Mouse (Mus musculus): ENCODE results near the gene Wdr5.
A peak's percentile ranks its signal among the peaks of the same experiment; 100 is the strongest.

Wdr5 gene

DNA sequence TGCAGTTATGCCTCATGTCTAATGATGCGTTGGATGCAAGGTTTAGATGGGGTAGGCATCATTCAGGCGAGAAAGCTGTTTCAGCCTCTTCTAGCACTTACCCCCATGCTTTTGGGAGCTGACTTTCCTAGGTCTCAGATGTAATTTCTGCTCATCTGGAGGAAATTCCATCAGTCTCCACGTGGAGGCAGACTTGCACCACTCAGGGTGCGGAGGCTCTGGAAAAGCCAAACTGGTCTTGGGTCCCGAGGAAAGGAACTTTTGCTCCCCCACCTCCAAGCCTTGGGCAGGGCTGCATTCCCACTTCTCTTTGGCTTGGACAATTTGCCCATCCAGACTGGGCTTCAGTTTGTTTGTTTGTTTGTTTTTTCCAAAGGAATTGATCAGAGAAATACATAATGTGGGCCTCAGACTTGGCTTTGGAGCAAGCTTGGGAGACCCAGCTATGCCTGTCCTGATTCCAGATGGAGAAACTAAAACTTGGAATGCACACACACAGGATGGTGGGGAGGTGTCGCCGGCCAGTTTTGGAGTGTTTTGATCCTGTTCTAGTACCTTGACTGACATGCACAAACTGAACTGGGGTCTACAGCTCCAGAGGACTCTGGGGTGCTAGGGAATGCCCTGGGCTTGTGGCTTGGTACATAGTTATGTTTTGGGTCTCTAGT, 37.8 kb downstream of the Wdr5 start:
- DNase-seq: no peak

DNA sequence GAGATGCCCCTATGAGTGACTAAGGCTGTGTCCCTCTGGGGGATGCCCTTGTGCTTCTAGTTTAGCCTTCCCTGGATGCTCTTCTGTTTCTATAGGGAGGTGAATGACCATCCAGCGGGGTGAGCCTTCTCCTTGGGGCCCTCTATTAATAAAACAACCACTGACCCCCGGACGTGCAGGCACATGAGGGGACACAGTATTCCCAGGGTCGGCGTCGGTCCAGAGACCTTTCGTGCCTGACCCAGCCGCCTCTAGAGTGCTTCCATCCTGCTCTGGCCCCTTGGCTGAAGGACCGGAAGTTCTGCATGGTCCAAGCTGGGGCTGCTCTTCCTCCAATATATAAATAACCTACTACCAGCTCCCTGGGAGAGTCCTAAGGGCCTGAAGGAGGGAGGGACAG, 39.4 kb downstream of the Wdr5 start:
- DNase-seq: no peak

DNA sequence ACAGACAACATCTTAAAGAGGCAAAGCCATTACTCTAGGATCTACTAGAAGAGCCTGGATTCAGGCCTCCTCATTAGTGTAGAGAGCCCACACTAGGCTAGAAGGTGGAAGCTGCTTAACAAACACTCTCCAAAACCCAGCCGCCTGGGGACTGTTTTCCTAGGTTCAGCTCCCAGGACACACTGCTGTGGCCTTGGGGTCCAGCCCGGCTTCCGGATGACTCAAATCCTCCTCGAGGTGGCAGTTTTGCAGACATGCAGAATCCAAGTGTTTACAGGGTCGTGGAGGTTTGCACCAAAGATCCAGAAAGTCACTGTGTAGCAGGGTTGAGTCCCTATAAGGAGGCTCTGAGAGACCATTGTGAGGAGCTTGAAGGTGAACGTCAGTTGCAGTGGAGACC, 42.0 kb downstream of the Wdr5 start:
- no peak for DNase-seq

DNA sequence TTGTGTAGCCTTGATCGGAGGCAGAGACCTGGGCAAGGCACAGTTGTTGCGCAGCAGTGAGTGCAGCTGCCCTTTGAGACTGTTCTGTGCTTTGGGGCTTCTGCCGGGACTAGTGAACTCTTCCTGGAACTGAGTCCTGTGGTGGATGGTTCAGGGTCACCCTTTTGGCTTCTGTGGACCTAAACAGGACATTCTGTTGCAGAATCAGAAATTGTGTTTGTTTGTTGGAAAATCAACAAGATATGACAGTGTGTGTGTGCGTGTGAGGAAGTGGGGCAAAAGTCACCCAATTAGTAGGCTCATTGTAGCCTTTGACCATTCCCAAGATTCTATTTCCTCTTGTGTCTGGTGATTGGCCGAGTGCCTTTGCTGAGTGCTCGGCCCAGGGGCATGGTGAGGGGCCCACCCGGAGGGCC, 45.8 kb downstream of the Wdr5 start:
- no peak for DNase-seq

DNA sequence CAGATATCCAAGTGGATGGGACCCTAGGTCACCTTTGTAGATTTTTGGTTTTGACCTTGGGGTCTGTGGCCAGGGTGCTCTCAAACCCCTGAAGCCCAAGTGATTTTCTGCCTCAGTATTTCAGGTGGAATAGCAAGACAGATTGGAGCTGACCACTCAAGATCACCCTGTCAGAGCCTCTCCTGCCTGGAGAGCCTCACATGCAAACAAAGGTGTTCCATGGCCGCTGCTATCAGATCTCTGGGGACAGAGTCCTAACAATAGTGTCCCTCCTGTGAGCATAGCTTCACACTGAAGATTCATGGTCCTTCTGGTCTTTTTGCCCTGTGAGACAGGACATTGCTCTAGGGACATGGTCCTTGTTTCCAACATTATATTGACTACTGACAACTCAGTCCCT, 46.2 kb downstream of the Wdr5 start:
- no peak for DNase-seq

DNA sequence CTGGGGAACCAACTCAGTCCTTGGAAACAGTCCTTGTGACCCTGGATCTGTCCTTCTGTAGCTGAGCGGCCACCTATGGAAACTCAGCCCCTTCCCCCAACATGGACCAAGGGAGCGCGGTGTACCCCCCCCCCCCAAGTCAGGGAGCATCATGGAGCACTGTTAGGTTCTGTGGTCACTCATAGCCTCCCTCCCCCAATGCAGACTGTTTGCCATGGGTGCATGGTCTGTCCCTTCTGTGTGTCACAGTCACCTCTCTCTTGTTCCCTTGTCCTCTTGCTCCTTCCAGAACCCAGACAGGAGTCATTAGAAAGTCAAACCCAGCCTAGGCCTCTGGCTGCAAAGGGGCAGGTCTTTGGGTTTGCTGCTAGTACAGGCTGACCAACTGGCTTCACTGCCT, 46.9 kb downstream of the Wdr5 start:
- no peak for DNase-seq

DNA sequence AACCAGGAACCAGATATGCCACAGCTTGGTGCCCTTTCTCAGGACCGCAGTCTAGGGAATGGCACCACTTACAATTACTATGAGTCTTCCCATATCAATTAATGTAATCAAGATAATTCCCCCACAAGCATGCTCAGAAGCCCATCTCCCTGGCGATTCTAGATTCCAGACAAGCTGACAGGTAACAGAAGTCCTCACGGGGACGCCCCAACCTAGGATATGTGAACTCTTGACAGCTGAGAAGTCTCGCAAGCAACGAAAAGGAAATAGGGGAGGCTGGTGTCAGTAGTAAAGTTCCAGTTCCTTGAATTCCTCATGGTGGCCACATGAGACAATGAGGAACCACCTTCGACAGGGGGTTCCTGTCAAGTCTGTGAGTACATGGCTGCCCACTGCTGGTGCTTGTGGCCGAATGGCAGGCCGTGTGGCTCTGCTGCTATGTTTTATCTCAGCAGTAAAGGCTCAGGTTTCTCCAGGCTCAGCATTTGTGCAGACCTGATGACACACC, 48.7 kb downstream of the Wdr5 start:
- DNase-seq: peak; percentile 55

DNA sequence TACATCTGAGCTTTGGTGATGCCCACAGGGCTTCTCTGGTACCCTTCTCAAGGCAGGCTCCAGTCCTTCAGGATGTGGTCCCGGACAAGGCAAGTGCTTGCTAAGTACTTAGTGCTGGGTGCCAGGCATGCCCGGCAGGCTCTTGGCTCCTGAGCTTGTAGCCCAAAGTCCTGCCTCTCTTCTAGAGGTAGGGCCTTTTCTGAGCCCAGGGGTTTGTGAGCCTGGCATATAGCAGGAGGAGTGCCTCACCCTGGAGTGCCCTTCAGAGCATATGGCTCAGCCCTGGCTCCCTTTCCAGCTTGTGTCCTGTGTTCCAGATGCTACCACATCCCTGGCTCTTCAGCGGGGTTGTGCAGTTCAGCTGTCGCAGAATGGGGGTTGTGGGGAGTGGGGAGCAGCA, 49.7 kb downstream of the Wdr5 start:
- no peak for DNase-seq

DNA sequence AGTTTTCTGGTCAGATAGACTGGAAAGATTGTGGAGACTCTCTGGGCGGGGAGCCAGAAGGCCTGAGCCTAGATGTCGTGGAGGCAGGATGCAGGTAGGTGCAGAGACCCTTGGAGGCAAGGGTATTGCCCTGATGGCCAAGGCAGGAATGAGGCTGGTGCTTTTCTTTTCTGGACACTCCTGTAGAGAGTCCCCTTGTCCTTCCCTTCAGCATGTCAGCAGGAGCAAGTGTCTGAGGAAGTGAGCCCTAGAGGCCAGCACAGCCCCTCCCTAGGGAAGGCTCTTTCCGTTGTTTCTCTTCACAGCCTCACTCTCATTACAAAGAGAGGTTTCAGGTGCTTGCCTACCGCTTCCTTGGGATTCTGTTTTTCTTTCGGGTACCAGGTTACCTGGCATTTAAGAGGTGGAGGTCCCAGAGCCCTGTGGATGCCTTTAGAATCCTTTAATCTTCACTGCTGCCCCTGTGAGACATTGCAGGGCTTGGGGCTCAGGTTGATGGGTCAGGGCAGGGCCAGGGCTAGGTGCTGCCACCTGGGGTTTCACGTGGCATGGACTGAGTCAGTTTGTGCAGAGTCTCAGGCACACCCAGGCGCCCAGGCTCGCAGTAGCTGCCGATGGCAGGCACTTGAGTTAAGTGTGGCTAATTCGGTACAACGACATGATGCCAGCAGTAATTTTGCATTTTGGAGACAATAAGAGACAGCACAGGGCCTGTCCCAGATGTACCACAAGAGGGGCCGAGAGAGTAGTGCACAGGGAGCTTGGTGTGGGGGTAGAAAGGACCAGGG, 50.6 kb downstream of the Wdr5 start:
- no peak for DNase-seq

DNA sequence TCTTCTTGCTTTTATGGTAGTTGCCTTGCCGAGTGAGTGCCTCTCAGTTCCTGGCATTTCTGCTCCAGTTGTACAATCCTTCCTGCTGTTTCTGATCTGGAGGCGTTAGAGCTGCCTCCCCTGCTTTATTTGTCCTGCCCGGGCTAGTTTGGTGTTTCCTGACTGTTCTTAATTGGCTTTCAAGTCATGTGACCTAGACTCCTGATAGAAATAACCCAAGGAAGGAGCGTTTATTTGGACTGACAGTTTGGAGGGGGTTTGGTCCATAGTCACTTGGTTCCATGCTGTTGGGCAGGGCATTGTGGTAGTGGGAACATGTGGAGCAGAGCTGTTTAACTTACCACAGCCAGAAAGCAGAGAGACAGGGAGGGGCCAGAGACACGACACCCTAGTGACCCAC, 55.9 kb downstream of the Wdr5 start:
- DNase-seq: no peak

DNA sequence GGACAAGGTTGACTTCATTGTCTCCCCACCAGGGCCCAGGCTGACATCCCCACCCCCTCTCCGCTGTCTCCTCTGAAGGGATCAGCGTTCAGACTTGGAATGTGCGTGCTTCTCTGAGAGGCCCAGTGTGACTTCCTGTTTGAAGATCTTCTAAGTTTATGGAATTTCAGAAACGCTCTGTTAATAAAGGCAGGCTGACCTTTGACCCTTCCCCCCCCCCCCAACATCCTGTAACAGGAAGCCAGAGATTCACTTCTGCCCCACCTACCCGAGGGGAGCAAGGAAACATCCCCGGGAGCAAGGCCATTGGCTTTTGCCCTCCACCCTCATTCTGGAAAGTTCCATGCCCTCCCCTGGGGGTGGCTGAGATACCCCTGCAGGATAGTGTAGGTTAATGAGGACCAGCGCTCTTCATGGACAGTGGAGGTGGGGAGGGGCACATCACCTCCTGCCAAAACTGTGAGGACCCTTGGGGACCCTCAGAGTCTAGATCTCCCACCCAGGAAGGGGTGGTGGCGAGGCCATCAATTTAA, 57.4 kb downstream of the Wdr5 start:
- no peak for DNase-seq

DNA sequence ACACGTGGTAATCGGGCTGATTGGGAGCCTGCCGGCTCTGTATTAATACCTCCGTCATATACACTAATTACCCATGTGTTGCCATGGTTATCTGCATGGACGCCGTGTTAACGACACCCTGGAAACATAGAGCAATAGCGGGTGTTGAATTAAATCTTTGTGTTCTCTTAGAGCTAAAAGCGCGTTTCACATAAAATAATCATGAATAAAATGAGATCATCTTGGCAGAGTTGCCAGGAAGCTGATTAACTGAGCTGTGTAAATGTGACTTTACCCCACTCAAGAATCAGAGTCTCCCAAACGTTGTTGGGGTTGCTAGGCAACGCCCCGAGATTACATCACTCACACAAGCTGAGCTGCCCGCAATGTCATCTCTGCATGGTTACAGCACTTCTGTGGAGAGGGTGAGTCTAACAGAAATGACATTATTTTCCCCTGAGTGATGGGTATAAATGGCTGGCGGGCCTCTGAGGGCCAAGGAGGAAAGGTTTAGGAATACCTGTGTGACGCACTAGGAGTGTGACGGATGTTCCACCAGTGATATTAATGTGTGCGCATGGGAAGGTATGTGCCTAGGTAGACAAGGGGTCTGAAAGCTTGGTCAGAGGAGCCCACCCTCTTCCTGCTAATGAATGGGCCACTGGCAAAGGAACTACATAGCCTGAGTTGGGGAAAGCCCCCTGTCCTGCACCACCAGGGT, 58.1 kb downstream of the Wdr5 start:
- peak; percentile 93 for DNase-seq

DNA sequence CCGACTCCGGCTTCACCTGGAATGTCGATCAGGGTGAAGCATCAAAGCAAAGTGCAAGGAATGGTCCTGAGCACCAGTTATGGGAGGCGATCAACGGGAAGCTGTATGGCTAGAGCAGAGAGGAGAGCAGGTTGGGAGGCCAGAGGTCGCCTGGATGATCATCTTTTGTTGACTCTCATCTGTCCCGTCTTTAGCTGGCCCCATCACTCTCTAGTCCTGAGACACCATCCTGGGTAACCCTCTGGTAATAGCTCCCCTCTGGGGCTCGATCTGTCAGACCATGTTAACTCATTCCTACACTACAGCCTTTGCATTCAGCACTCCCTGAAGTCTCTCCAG, 58.6 kb downstream of the Wdr5 start:
- DNase-seq: no peak

DNA sequence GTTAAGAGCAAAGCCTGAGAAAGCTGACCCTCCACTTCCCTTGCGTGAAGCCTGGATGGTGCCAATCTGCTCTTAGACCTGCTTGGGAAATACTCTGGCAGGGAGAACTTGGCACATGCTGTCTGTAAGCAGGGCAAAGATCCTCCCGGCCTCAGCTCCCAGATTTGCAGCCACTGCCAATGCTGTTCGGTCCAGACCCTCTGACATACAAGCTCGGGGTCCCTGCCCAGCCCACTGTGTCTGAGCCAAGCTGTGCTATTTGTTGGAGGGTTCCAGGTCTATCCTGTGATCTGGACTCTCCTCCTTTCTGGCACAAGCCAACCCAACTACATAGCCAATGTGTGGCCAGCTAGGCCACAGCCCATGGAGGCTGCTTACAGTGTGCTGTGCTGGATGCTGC, 61.5 kb downstream of the Wdr5 start:
- DNase-seq: no peak

DNA sequence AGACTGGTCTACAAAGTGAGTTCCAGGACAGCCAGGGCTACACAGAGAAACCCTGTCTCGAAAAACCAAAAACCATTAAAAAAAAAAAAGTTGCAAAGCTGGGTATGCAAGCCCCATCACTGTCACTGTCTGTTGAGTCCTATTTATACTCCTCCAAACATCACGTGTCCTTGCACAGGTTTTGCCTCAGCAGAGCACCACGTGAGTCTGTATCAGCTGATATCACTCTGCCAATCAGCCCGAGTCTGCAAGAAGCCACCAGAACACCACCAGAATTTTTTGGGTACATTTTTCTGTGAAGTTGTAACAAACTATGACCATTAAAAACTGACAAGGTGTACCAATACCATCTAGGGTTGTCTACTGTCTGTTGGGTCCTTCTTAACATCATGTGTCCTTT, 63.6 kb downstream of the Wdr5 start:
- DNase-seq: no peak

DNA sequence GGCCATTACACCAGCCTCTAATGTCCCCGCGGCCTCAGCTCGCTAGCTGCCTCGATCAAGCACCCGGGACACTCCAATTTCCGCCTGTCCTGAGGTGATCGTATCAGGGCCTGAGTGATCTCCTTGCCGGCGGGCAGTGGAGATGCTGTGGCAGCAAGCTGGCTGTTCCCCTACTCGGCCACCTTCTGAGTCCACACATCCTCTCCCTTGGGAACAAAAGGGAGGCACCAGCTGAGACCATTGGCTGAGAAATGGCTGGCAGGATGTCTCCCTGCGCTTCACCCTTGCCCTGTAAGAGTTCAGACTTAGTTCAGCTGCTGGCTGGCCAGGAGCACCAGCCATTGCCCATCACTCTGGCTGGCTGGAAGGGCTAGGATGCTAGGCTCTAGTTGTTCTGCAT, 67.2 kb downstream of the Wdr5 start:
- DNase-seq: no peak

DNA sequence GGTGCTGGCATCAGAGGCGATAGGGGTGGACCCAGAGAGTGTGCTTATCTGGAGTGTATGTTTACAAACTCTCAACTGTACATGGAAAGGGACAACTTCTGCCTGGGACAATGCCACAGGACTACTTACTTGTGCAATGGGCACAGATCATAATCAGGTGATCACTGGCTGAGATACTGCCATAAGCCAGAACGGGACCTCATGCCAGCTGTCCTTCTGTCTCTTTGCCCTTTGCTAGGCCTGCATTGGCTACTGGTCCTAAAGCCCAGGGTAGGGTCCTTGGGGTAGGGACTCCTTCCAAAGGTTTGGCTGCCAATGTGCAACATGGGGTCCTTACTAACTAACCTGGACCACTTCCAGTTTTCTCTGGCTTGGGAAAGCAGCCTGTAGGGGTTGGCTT, 68.1 kb downstream of the Wdr5 start:
- DNase-seq: no peak

DNA sequence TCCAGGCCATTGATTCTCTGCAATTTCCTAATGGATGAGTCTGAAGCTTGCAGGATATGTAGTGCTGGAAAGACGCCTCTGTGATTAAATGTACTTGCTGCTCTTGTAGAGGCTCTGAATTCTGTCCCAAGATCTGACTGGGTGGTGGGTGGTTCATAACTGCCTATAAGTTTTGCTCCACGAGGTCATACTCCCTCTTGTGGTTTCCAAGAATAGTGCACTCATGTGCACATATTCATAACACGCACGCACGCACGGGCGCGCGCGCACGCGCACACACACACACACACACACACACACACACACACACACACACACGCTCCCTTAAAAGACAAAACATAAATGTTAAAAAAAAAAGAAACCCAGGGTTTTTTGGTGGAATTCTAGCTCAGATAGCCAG, 69.6 kb downstream of the Wdr5 start:
- DNase-seq: no peak
